Mouse (Mus musculus) spleen, adult 2 months (tissue): ENCODE data around the gene E4f1. TPM values are rescaled to one million over a fixed set of nuclear protein-coding genes. Genes with fewer than 3 reads are reported as not detected.
A peak's percentile ranks its signal among the peaks of the same experiment; 100 is the strongest.

ENCODE experiments used
- DNase-seq, 2 experiments: peaks; one replicate each; pipeline versions ENCODE4 v3.0.0 to v3.0.0-alpha.2; 2012 to 2021; ENCODE audit warnings: low spot score in 2 of 2, low read depth in 1 of 2
- H3K27ac ChIP-seq: fragments of 200-500 bp; 2 replicates; pipeline ENCODE4 v1.5.1; 2012; ENCODE audit warnings: low read length, inconsistent platforms; ENCODE audit not compliant: insufficient read depth
- H3K27me3 ChIP-seq: fragments of 200-500 bp; 2 replicates; pipeline ENCODE4 v1.6.1; 2012; ENCODE audit warnings: mild to moderate bottlenecking, moderate library complexity, low read length, inconsistent platforms; ENCODE audit not compliant: control insufficient read depth, insufficient read depth
- H3K36me3 ChIP-seq: fragments of 200-500 bp; 2 replicates; pipeline ENCODE4 v1.6.1; 2012; ENCODE audit warnings: mild to moderate bottlenecking, low read length, inconsistent platforms; ENCODE audit not compliant: control insufficient read depth, insufficient read depth
- H3K4me1 ChIP-seq: fragments of 200-500 bp; 2 replicates; pipeline ENCODE4 v1.6.1; 2011; ENCODE audit warnings: inconsistent platforms; ENCODE audit not compliant: control insufficient read depth, insufficient read depth, insufficient read length
- H3K4me3 ChIP-seq: fragments of 200-500 bp; 2 replicates; pipeline ENCODE4 v1.5.1; 2011; ENCODE audit warnings: mild to moderate bottlenecking, inconsistent platforms; ENCODE audit not compliant: insufficient read depth, insufficient read length; ENCODE audit errors: extremely low read depth
- CTCF ChIP-seq: fragments of 200-500 bp; IDR thresholded peaks from 2 replicates; pipeline ENCODE4 v1.5.1; 2011; ENCODE audit warnings: mild to moderate bottlenecking, inconsistent platforms; ENCODE audit not compliant: insufficient read depth, insufficient read length, insufficient replicate concordance; ENCODE audit errors: extremely low read depth
- POLR2A ChIP-seq: fragments of 200-500 bp; IDR thresholded peaks from 2 replicates; pipeline ENCODE4 v1.6.1; 2011; ENCODE audit warnings: low read depth, low read length, inconsistent platforms
- WGBS: fragments of 180-500 bp; shearing (Covaris S2); methylation state at CpG from one replicate; pipeline ENCODE4 v1.1.7; 2018; 5-methylcytosine and 5-hydroxymethylcytosine counted together
- polyA plus RNA-seq: library from polyadenylated mRNA; depleted of rRNA; stranded (reverse); fragments of >200 nt; gene quantifications from 2 replicates; pipeline ENCODE4 v1.2.3, GENCODE M21; 2012; rRNA removed

E4f1 gene
- polyA plus RNA-seq, 1 experiment: 95.9 TPM

- Histone ChIP-seq H3K4me3 (peak within 1 kb of the TSS; percentile 89), H3K27me3 (no peaks in the 10 kb centered on the region), H3K27ac (peak within 1 kb of the TSS; percentile 81), H3K36me3 (peaks cover 15% of the 10 kb centered on the region), H3K4me1 (peaks cover 3% of the 10 kb centered on the region; the same call in 1 of the 2 replicates)
- WGBS: under 1% methylated on average over 64 of the region's 64 CpGs
- TF ChIP-seq POLR2A: peak; percentile 79
- TF ChIP-seq CTCF: no peak
- peak; percentile 88 to 97 for DNase-seq
Observed at GRCm38 (mm10) chr17:24414230-24414976, 55.7 kb downstream of the E4f1 start, which contains the start of gene Rnps1. Gene Rnps1 (plus strand): TSS chr17:24414565.

DNA sequence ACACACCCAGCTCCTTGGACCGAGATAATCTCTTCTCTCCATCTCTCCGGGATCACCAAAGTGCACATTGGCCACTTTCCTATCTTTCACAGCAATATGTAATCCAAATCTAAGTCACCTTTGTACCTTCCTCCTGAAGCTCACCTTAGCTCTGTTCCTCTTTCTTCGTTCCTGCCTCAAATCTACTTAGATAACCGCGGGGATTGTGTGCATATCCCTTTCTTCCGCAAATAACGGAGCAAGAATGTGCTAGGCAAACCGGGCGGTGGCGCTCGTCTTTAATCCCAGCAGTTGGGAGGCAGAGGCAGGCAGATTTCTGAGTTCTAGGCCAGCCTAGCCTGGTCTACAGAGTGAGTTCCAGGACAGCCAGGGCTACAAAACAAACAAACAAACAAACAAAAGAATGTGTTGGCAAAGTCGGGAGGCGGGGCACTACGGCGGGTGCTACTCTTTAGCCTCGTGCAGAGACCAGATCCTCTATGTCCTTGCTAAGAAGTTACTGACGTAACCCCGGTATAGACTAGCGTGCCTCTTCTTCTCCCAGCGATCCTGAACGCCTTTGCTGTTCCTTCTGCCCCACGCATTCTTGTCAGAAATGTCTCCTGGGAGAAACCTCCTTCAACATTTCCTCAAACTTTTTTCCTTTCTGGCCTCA is 56.4 kb downstream of the E4f1 start:
- TF ChIP-seq CTCF: no peak
- no peak for TF ChIP-seq POLR2A
- DNase-seq: peak in 1 of 2 experiments; percentile 42
- H3K4me3 ChIP-seq: peak overlapping the region; percentile 64
- 8% methylated on average over 22 of the region's 22 CpGs for WGBS
- peak overlapping the region; percentile 76 for H3K27ac ChIP-seq
- H3K4me1 ChIP-seq: peaks cover 3% of the 10 kb centered on the region; the same call in 1 of the 2 replicates
- no peaks in the 10 kb centered on the region for H3K27me3 ChIP-seq
- peaks cover 18% of the 10 kb centered on the region for H3K36me3 ChIP-seq

DNA sequence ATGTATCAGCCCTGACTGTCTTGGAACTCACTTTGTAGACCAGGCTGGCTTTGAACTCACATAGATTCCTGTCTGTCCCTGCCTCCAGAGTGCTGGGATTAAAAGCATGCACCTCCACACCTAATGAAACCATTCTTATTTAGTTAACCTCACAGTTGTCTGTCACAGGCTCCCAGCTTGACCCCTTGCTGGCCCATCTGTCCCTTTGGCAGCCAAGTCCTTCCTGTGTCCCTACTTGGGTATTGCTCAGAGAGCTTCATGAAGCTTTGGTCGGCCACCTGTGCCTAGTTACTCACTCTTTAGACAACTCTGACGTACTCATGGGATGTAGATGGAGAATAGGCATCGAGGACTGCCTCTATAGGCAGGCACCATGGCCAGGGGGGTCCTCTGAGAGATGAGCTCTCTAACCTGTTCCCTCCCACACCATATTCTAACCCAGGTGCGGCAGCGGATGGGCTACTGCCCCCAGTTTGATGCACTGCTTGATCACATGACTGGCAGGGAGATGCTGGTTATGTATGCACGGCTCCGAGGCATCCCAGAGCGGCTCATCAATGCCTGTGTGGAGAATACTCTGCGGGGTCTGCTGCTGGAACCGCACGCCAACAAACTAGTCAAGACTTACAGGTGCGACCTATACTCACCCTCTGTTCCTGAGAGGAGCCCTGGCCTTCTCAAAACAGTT is 62.9 kb downstream of the E4f1 start:
- no peak overlapping the region for H3K27ac ChIP-seq
- no peaks in the 10 kb centered on the region for H3K27me3 ChIP-seq
- no peak overlapping the region for H3K4me3 ChIP-seq
- no peak for TF ChIP-seq CTCF
- no peak for TF ChIP-seq POLR2A
- WGBS: 94% methylated on average over 12 of the region's 12 CpGs
- peaks cover 40% of the 10 kb centered on the region for H3K36me3 ChIP-seq
- H3K4me1 ChIP-seq: no peaks in the 10 kb centered on the region
- no peak for DNase-seq

DNA sequence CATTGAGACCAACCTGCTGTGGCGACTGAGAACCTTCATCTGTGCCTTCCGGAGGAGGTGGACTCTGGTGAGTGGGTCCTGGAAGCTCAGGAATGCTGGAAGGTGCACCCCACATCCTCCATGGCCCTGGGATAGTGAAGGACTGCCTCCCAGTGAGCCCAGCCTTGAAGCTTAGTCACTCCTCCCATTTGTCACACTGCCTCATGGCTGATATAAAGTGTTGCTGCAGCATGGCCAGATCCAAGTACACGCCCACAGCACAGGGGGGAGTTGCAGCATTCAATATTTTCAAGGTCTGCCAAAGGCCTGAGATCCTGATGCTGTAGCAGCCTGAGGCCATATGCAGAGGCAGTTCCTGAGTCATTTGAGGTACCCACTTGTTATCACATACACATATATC is 67.7 kb downstream of the E4f1 start:
- Histone ChIP-seq H3K27me3 (no peaks in the 10 kb centered on the region), H3K27ac (no peak overlapping the region), H3K36me3 (peaks cover 34% of the 10 kb centered on the region), H3K4me1 (no peaks in the 10 kb centered on the region), H3K4me3 (no peak overlapping the region)
- TF ChIP-seq CTCF: no peak
- no peak for TF ChIP-seq POLR2A
- DNase-seq: no peak
- WGBS: 89% methylated on average over 3 of the region's 3 CpGs

- H3K27ac ChIP-seq: no peak overlapping the region
- no peak for DNase-seq
- H3K27me3 ChIP-seq: no peaks in the 10 kb centered on the region
- peaks cover 10% of the 10 kb centered on the region for H3K36me3 ChIP-seq
- no peak overlapping the region for H3K4me3 ChIP-seq
- WGBS: 89% methylated on average over 7 of the region's 7 CpGs
- H3K4me1 ChIP-seq: no peaks in the 10 kb centered on the region
- TF ChIP-seq CTCF: no peak
Observed at GRCm38 (mm10) chr17:24394456-24394855, 75.7 kb downstream of the E4f1 start.

Other genes with a start within 250 kb of the E4f1 start
- 7.5 and 10.8 TPM in 2 replicates for gene Tedc2, start 249.5 kb downstream of the E4f1 start, polyA plus RNA-seq
- gene Ccnf, start 218.8 kb downstream of the E4f1 start, polyA plus RNA-seq: 9.7 and 11.1 TPM in 2 replicates
- 0.05 and 0.15 TPM in 2 replicates for gene Abca17, start 119.2 kb downstream of the E4f1 start, polyA plus RNA-seq
- gene Abca3, start 118.4 kb downstream of the E4f1 start, polyA plus RNA-seq: 32.6 and 34.9 TPM in 2 replicates
- 87.0 and 113 TPM in 2 replicates for gene Rnps1, start 55.7 kb downstream of the E4f1 start, polyA plus RNA-seq
- 28.0 and 38.1 TPM in 2 replicates for gene Eci1, start 43.7 kb downstream of the E4f1 start, polyA plus RNA-seq
- gene Dnase1l2, start 27.2 kb downstream of the E4f1 start, polyA plus RNA-seq: 7.8 and 8.6 TPM in 2 replicates
- gene Pgp, start 79 bp upstream of the E4f1 start, polyA plus RNA-seq: 31.6 and 51.3 TPM in 2 replicates
- 1.5 and 1.9 TPM in 2 replicates for gene Bricd5, start 3.6 kb upstream of the E4f1 start, polyA plus RNA-seq
- 37.8 and 43.7 TPM in 2 replicates for gene Mlst8, start 8.8 kb upstream of the E4f1 start, polyA plus RNA-seq
- 0.40 and 0.47 TPM in 2 replicates for gene Caskin1, start 18.3 kb upstream of the E4f1 start, polyA plus RNA-seq
- 182 and 213 TPM in 2 replicates for gene Traf7, start 57.6 kb upstream of the E4f1 start, polyA plus RNA-seq
- 2.2 and 2.5 TPM in 2 replicates for gene Rab26, start 63.9 kb upstream of the E4f1 start, polyA plus RNA-seq
- gene Pkd1, start 79.5 kb upstream of the E4f1 start, polyA plus RNA-seq: 70.8 and 73.9 TPM in 2 replicates
- 86.1 and 90.2 TPM in 2 replicates for gene Tsc2, start 162.3 kb upstream of the E4f1 start, polyA plus RNA-seq
- 7.1 and 8.1 TPM in 2 replicates for gene Nthl1, start 162.4 kb upstream of the E4f1 start, polyA plus RNA-seq
- 62.2 and 66.7 TPM in 2 replicates for gene Slc9a3r2, start 180.0 kb upstream of the E4f1 start, polyA plus RNA-seq
- 0.71 and 1.7 TPM in 2 replicates for gene Npw, start 188.1 kb upstream of the E4f1 start, polyA plus RNA-seq
- gene Zfp598, start 199.4 kb upstream of the E4f1 start, polyA plus RNA-seq: 59.7 and 77.0 TPM in 2 replicates
- 0.20 and 0.23 TPM in 2 replicates for gene Syngr3, start 219.6 kb upstream of the E4f1 start, polyA plus RNA-seq
- gene Gfer, start 225.8 kb upstream of the E4f1 start, polyA plus RNA-seq: 13.8 and 26.7 TPM in 2 replicates
- gene Noxo1, start 225.9 kb upstream of the E4f1 start, polyA plus RNA-seq: 6.8 and 7.5 TPM in 2 replicates
- 52.5 and 59.8 TPM in 2 replicates for gene Tbl3, start 237.3 kb upstream of the E4f1 start, polyA plus RNA-seq
- gene Rnf151, start 247.8 kb upstream of the E4f1 start, polyA plus RNA-seq: 0.41 and 0.86 TPM in 2 replicates
- gene Rps2, start 247.8 kb upstream of the E4f1 start, polyA plus RNA-seq: 2,560 and 3,342 TPM in 2 replicates